Comparison of ENCODE assay signal across 7 mouse cellular contexts in the genomic region with DNA sequence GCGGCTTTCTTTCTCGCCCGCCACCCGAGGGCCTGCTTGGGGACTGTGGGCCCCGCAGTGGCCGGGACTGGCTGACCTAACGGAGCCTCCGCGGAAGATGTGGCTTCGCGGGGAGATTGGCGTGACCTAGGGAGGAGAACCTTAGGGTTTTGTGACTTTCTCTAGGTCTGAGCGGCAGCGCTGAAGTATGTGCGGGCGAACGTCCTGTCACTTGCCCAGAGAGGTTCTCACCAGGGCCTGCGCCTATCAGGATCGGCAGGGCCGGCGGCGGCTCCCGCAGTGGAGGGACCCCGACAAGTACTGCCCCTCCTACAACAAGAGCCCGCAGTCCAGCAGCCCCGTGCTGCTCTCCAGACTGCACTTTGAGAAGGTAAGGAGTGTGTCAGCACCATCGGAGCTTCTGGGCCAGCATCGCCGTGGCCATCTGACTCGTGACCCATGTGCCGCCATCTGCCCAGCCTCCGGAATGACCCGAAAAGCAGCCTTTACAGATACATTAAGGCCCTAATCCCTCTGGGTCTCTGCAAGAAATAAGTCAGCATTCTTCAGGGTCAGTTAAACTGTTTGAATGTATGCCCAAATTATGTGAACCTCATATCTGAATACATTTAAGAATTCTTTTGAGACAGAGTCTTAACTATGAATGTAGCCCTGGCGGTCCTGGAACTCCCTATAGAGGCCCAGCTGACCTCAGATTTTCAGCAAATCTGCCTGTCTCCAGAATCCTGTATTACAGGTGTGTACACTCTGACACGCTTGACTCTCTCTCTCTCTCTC. TPM values are rescaled to one million over a fixed set of nuclear protein-coding genes. Genes with fewer than 3 reads are reported as not detected.
A peak's percentile ranks its signal among the peaks of the same experiment; 100 is the strongest.
DNase-seq lines count a peak whose midpoint lies in the region; ATAC-seq and TF ChIP-seq lines count a peak whose summit lies in the region.

No protein-coding gene starts in this region.

- no peak for TF ChIP-seq CTCF in G1E (IDR thresholded peaks at IDR 0.05; ENCODE audit: low read depth, low read length)

- peak overlapping the region; percentile 89 for H3K4me2 ChIP-seq in embryonic facial prominence, embryonic 14.5 days (ENCODE audit: low read depth, low read length)
- H3K4me2 ChIP-seq in heart, embryonic 16.5 days (ENCODE audit: low read depth, low read length) = peak overlapping the region; percentile 81

- peak overlapping the region; percentile 89 for H3K9ac ChIP-seq in embryonic facial prominence, embryonic 14.5 days (ENCODE audit: low read depth, low read length)
- peak overlapping the region; percentile 88 for H3K9ac ChIP-seq in heart, embryonic 16.5 days (ENCODE audit: low read length)

- DNase-seq in G1E (ENCODE audit: low spot score) = peak; percentile 48
- DNase-seq in adrenal gland, postnatal 36 days = peak; percentile 58 to 64
- peak; percentile 37 for DNase-seq in embryonic facial prominence, embryonic 14.5 days (ENCODE audit: low spot score)
- peak; percentile 31 to 59 for DNase-seq in kidney, postnatal 36 days
- DNase-seq in lung, postnatal 4 days = peak; percentile 63 to 72
- peak; percentile 43 for DNase-seq in spleen, adult 12 weeks (ENCODE audit: low spot score)

- peak overlapping the region; percentile 89 for H3K27ac ChIP-seq in embryonic facial prominence, embryonic 14.5 days (replicated peaks; ENCODE audit: low read depth, low read length)
- peak overlapping the region; percentile 87 for H3K27ac ChIP-seq in heart, embryonic 16.5 days (ENCODE audit: low read length)

- H3K27me3 ChIP-seq in G1E (ENCODE audit: insufficient read depth, low read length) = no peaks in the 10 kb centered on the region
- no peaks in the 10 kb centered on the region for H3K27me3 ChIP-seq in embryonic facial prominence, embryonic 14.5 days (replicated peaks; ENCODE audit: control insufficient read depth, insufficient read depth, low read length)
- no peaks in the 10 kb centered on the region for H3K27me3 ChIP-seq in heart, embryonic 16.5 days (ENCODE audit: control insufficient read depth, insufficient read depth, low read length)

- no peak; the same call in 1 of the 2 replicates for ATAC-seq in G1E (ENCODE audit: extremely low read depth, insufficient number of reproducible peaks, low FRiP score, poor library complexity, severe bottlenecking)
- peak; percentile 49 for ATAC-seq in embryonic facial prominence, embryonic 14.5 days (ENCODE audit: low read depth)
- peak; percentile 59 for ATAC-seq in heart, embryonic 16.5 days (replicated peaks; ENCODE audit: extremely low read depth, insufficient read depth, low FRiP score)

- WGBS in embryonic facial prominence, embryonic 14.5 days = 4% methylated on average over 27 of the region's 35 CpGs
- 4% methylated on average over 35 of the region's 35 CpGs for WGBS in heart, embryonic 16.5 days

- H3K4me3 ChIP-seq in G1E (ENCODE audit: low read depth, low read length) = peak overlapping the region; percentile 81
- peak overlapping the region; percentile 92 for H3K4me3 ChIP-seq in embryonic facial prominence, embryonic 14.5 days (ENCODE audit: low read depth, low read length)
- peak overlapping the region; percentile 76 for H3K4me3 ChIP-seq in heart, embryonic 16.5 days (ENCODE audit: low read length)

- H3K9me3 ChIP-seq in G1E (replicated peaks) = no peaks in the 10 kb centered on the region
- no peaks in the 10 kb centered on the region for H3K9me3 ChIP-seq in embryonic facial prominence, embryonic 14.5 days (ENCODE audit: control insufficient read depth, low read length)
- no peaks in the 10 kb centered on the region for H3K9me3 ChIP-seq in heart, embryonic 16.5 days (replicated peaks; ENCODE audit: control insufficient read depth, low read length)

- H3K36me3 ChIP-seq in G1E (replicated peaks) = peaks cover 79% of the 10 kb centered on the region
- peaks cover 74% of the 10 kb centered on the region for H3K36me3 ChIP-seq in embryonic facial prominence, embryonic 14.5 days (ENCODE audit: control insufficient read depth, insufficient read depth, low read length)
- H3K36me3 ChIP-seq in heart, embryonic 16.5 days (ENCODE audit: control insufficient read depth, insufficient read depth) = peaks cover 36% of the 10 kb centered on the region

- peaks cover 41% of the 10 kb centered on the region for H3K4me1 ChIP-seq in G1E (ENCODE audit: insufficient read depth, low read depth, low read length)
- peaks cover 11% of the 10 kb centered on the region for H3K4me1 ChIP-seq in embryonic facial prominence, embryonic 14.5 days (ENCODE audit: control insufficient read depth, insufficient read depth, low read length)
- peaks cover 12% of the 10 kb centered on the region for H3K4me1 ChIP-seq in heart, embryonic 16.5 days (ENCODE audit: control insufficient read depth, insufficient read depth, low read length)

RNA-seq across cellular contexts. Expression of a gene that starts 0.8 kb away (rescaled TPM):
- total RNA-seq in G1E (2014; fragmentation: Nextera tagmentation) (19.8 and 32.3 TPM in 2 replicates), G1E (2017) (31.3 and 31.4 TPM in 2 replicates)
- 20.0 and 23.7 TPM in 2 replicates for polyA plus RNA-seq in G1E (2012)
- total RNA-seq in adrenal gland, postnatal 36 days (2021) = 10 to 100 TPM; 21.0 to 25.3 TPM
- polyA plus RNA-seq in embryonic facial prominence, embryonic 14.5 days (2014; fragmentation: Nextera tagmentation; extraction: Ambion mirVana) = 43.1 and 44.1 TPM in 2 replicates
- polyA plus RNA-seq in heart, embryonic 16.5 days (2015; fragmentation: Nextera tagmentation; extraction: Ambion mirVana) = 27.0 and 27.3 TPM in 2 replicates

RNA-seq across cellular contexts. Expression of a gene that starts 26.9 kb away (rescaled TPM):
- total RNA-seq in G1E (2014; fragmentation: Nextera tagmentation) (53.7 and 61.5 TPM in 2 replicates), G1E (2017) (73.3 and 81.9 TPM in 2 replicates)
- polyA plus RNA-seq in G1E (2012) = 16.1 and 45.2 TPM in 2 replicates
- total RNA-seq in adrenal gland, postnatal 36 days (2021) = 100 to 1,000 TPM; 104 to 120 TPM
- 180 and 188 TPM in 2 replicates for polyA plus RNA-seq in embryonic facial prominence, embryonic 14.5 days (2014; fragmentation: Nextera tagmentation; extraction: Ambion mirVana)
- polyA plus RNA-seq in heart, embryonic 16.5 days (2015; fragmentation: Nextera tagmentation; extraction: Ambion mirVana) = 116 and 117 TPM in 2 replicates
